Mouse (Mus musculus) spleen, adult 2 months (tissue): Measurements from ENCODE around the gene Hspb9.

Source experiments
- CTCF ChIP-seq: fragments of 200-500 bp; IDR thresholded peaks from 2 replicates; pipeline ENCODE4 v1.5.1; 2011; ENCODE audit warnings: mild to moderate bottlenecking, inconsistent platforms; ENCODE audit not compliant: insufficient read depth, insufficient read length, insufficient replicate concordance; ENCODE audit errors: extremely low read depth
- POLR2A ChIP-seq: fragments of 200-500 bp; IDR thresholded peaks from 2 replicates; pipeline ENCODE4 v1.6.1; 2011; ENCODE audit warnings: low read depth, low read length, inconsistent platforms

DNA sequence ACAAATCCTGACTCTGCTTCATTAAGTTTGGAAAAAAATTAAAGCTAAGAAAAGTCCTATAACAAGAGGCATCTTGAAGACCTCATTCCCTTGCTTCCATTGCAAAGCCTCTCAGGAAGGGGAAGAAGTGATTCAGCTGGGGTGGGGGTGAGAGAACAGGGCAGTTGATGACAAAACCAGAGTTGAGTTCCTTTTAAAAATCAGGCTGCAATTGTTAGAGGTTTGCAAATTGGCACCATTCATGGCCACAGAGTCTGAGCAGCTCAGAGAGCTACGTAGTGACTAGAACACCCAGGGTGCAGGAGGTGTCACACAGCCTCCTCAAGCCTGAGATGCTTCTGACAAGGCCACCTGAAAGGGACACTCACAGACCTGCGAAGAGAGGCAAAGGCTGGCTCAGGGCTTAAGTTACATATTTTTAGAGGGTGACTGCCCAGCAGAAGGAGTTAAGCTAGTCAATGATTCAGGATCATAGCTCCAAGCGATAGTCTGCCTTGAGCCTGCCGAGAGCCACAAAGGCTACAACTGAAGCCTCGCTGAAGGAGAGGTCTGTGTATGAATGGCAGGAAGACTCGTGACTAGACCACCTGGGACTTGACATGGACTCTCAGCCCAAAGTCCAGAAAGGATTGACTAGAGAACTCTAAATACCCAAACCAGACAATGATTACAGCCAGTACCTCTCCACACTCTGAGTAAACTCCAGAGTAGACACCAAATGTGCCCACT, 17.0 kb downstream of the Hspb9 start:
- TF ChIP-seq CTCF = no peak
- no peak for TF ChIP-seq POLR2A
